Mouse (Mus musculus) CD4-positive, CD25-positive, alpha-beta regulatory T cell, adult 9 weeks (primary cell): ENCODE data around the gene Cp. TPM values are rescaled to one million over a fixed set of nuclear protein-coding genes. Genes with fewer than 3 reads are reported as not detected.

ENCODE experiments used
- polyA plus RNA-seq: library from polyadenylated mRNA; unstranded; fragments of 100-300 nt; shearing (Covaris generic); gene quantifications from one replicate; pipeline ENCODE4 v1.2.1, GENCODE M21; 2017

Gene Cp
- polyA plus RNA-seq, result 1.5 TPM

GRCm38 (mm10) chr3:19956885-19957284 is at the start of gene Cp:
Gene Cp (plus strand): TSS chr3:19957054.

GRCm38 (mm10) chr3:20034719-20035404 is 78.0 kb downstream of the Cp start, which contains the start of gene Hps3:
Gene Hps3 (minus strand): TSS chr3:20035315.

GRCm38 (mm10) chr3:20057306-20058196 is 100.7 kb downstream of the Cp start, which contains the start of gene Hltf:
Gene Hltf (plus strand): TSS chr3:20057811.

Other genes starting within 250 kb of the Cp start
- 37.7 TPM for gene Hps3, start 78.3 kb downstream of the Cp start, polyA plus RNA-seq
- gene Hltf, start 100.8 kb downstream of the Cp start, polyA plus RNA-seq, result 79.3 TPM
- gene Gyg, start 198.3 kb downstream of the Cp start, polyA plus RNA-seq, result 60.5 TPM